Mouse (Mus musculus): ENCODE results near the gene Gm20388. TPM values are rescaled to one million over a fixed set of nuclear protein-coding genes. Genes with fewer than 3 reads are reported as not detected.
A peak's percentile ranks its signal among the peaks of the same experiment; 100 is the strongest.

Gm20388 gene
- total RNA-seq, 2 experiments from 2014 or later, result 4.0 TPM; not detected in 1

- no peak for DNase-seq
Measured at GRCm38 (mm10) chr8:120202546-120202945, 291.9 kb downstream of the Gm20388 start.

- DNase-seq, result peak; percentile 74 to 89
Measured at GRCm38 (mm10) chr8:120204736-120205360, 294.2 kb downstream of the Gm20388 start.

GRCm38 (mm10) chr8:120205916-120206315, 295.3 kb downstream of the Gm20388 start:
- no peak for DNase-seq

- DNase-seq, result no peak
Measured at GRCm38 (mm10) chr8:120207364-120207763, 296.7 kb downstream of the Gm20388 start.

DNA sequence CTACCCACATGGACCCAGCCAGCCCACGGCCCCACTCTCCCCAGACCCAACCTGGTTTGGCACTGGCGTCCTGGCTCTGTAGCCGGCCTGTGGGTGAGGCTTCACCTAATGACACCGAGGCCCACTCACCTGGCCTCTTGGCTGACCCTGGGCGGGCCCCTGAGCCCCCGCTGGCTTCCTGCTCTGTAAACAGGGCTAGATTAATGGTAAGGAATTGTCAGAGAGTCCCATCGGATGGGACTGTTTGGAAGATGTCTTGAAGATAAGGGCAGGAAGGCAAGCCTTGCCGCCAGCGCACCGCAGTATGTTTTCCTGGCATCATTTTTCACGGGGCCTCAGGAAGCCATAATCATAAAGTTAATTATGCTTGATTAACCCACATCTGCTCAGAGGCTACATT, 297.5 kb downstream of the Gm20388 start:
- DNase-seq, result no peak

GRCm38 (mm10) chr8:120211345-120211744, 300.7 kb downstream of the Gm20388 start:
- peak in 1 of 2 experiments; percentile 26 for DNase-seq

GRCm38 (mm10) chr8:120212596-120212995, 302.0 kb downstream of the Gm20388 start:
- DNase-seq, result no peak

GRCm38 (mm10) chr8:120213229-120213628, 302.6 kb downstream of the Gm20388 start:
- no peak for DNase-seq

- DNase-seq, result peak; percentile 78 to 88
Measured at GRCm38 (mm10) chr8:120213939-120214338, 303.3 kb downstream of the Gm20388 start.

GRCm38 (mm10) chr8:120215416-120216141, 304.9 kb downstream of the Gm20388 start:
- DNase-seq, result peak; percentile 71 to 82

DNA sequence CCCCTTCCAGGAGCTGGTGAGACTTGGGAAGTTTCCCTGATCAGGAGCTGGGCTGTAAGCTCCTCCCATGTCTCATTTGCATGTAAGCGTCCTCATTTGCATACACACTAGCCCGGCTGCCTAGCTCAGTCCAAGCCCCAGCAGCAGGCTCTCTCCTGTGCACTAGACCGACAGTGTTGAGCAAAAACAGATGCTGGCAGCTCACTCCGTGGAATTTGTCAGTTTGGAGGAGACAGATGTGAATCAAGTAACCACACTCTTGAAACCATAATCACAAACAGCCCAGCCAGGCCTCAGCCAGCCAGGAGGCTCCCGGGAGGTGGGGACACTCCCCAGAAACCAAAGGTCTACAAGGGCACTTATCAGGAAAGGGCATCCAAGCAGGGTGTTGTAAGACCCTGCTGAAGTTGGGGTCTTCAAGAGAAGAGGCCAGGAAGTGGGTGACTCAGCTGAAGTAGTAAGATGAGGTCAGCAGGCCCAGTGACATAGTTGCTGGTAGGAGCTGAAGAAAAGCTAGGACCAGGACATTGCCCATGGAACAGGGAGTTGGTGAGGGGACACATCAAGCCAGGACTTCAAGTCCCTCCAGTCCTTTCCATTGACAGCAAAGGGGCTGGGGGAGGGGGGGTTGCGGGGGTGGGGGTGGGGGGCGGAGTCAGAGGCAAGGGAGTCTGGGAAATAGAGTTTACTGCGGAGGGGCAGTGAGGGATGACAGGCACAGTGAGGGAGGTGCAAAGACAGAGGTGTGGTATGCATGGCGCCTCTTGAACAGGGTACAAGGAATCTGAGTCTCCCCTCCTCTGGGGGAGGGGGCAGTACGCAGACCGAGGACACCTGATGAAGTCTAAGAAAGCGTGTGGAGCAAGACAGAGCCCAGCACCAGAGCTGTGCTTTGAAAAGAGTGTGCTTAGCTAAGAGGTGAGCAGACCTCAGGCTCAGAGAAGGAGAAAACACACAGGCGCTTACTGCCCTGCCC, 306.5 kb downstream of the Gm20388 start:
- DNase-seq, result peak; percentile 73 to 81

DNA sequence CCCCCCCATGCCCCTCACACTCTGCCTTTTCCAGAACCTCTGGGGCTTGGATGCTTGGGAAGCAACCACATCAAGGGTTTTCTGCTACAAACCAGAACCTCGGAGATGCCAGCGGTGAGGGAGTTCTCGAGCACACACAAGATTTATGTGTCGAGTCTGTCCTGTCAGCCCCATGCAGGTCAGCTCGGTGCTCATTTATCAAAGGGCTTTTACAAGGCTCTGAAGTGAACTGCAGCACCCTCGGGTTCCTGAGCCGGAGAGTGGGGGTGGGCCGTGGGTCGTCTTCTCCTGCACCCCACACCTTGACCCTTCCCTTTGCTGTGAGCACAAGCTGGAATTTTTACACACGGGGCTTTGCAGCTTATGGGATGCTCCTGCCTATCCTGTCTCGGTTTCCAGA, 311.9 kb downstream of the Gm20388 start:
- DNase-seq, result no peak

GRCm38 (mm10) chr8:120224521-120225420, 314.1 kb downstream of the Gm20388 start:
- DNase-seq, result no peak

GRCm38 (mm10) chr8:120225421-120226151, 314.9 kb downstream of the Gm20388 start:
- no peak for DNase-seq

- DNase-seq, result no peak
Measured at GRCm38 (mm10) chr8:120226700-120227577, 316.3 kb downstream of the Gm20388 start.

- no peak for DNase-seq
Measured at GRCm38 (mm10) chr8:120227578-120227876, 316.9 kb downstream of the Gm20388 start.

DNA sequence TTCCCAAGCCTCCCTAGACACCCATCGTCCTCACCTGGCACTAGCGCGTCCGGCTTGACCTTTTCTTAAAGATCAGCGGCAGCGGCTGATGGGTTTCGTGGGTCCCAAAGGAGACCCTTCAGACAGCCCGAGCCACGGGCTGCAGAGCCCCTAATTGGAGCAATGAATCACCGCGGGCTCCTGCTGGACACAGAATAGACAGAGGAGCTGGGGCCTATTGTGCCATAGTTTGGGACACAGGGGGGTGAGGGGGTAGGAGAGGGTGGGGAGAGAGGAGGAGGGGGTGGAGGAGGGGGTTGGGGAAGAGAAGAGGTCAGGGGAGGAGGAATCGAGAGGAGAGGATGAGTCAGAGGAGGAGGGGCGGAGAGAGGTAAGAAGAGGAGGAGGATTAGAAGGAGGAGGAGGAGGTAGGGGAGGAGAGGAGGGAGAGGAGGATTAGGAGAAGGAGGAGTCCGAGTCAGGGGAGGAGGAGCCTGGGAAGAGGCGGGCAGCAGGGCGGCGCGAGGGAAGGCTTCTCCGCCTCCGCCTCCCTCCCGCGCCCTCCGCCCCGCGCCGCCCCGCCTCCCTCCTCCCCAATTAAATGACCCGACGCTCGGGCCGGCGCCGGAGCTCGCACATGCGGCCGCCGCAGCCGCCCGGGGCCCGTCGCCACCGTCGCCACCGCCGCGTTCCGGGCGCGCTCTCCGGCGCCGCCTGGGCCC, 317.4 kb downstream of the Gm20388 start, which contains the start of gene Gse1:
Gene Gse1, plus strand, starts transcription at position 566 of the 701 bp plus-strand sequence.
- DNase-seq, result peak; percentile 93

DNA sequence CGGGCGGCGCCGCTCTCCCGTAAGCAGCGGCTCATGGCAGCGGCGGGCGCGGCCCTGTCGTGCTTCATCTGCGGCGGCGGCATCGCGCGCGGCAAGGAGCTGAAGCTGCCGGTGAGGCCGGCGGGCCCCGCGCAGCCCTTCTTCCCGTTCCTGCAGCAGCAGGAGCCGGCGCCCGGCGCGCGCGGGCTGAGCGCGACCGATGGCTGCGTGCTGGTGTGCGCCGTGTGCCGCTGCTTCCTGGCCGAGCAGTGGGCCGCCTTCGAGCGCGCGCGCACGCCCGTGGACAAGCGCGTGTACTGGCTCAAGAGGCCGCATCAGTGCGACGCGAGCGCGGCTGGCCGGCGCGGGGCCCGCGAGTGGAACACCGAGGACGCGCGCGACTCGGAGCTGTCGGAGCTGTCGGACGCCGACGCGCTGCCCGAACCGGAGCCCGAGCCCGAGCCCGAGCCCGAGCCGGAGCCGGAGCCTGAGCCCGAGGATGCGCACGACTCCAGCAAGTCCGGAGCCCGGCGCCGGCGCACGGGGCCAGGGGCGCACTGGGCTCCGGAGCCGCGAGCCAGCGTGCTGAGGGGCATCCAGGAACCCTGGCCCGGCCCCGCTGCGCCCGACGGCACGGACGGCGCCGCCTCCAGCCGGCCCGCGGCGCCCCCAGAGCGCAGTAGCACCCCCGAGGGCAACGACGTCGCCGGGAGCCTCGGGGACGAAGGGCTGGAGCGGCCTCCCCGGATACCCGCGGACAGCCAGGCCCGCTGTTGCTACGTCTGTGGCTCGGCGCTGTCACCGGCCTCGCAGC, 318.3 kb downstream of the Gm20388 start:
- DNase-seq, result peak in 1 of 2 experiments; percentile 53
